Mouse (Mus musculus) gastrocnemius, postnatal 25 days (tissue): ENCODE measurements around the gene Rln3. TPM values are rescaled to one million over a fixed set of nuclear protein-coding genes. Genes with fewer than 3 reads are reported as not detected.

Source experiments
- DNase-seq: peaks from one replicate; pipeline ENCODE4 v3.0.0; 2022
- microRNA-seq, 2 experiments: library from miRNA; unstranded; fragments of <30 nt; microRNA quantifications; one replicate each; pipeline ENCODE4 v1.2.0; 2021; ENCODE audit warnings: borderline replicate concordance in 2 of 2
- total RNA-seq, 2 experiments: library from RNA; stranded (reverse); gene quantifications; 1 replicate in 1 of 2; 2 replicates in 1 of 2; pipeline ENCODE4 v1.2.3; 2021

Gene Rln3
- total RNA-seq, 2 experiments from 2014 or later: not detected

DNA sequence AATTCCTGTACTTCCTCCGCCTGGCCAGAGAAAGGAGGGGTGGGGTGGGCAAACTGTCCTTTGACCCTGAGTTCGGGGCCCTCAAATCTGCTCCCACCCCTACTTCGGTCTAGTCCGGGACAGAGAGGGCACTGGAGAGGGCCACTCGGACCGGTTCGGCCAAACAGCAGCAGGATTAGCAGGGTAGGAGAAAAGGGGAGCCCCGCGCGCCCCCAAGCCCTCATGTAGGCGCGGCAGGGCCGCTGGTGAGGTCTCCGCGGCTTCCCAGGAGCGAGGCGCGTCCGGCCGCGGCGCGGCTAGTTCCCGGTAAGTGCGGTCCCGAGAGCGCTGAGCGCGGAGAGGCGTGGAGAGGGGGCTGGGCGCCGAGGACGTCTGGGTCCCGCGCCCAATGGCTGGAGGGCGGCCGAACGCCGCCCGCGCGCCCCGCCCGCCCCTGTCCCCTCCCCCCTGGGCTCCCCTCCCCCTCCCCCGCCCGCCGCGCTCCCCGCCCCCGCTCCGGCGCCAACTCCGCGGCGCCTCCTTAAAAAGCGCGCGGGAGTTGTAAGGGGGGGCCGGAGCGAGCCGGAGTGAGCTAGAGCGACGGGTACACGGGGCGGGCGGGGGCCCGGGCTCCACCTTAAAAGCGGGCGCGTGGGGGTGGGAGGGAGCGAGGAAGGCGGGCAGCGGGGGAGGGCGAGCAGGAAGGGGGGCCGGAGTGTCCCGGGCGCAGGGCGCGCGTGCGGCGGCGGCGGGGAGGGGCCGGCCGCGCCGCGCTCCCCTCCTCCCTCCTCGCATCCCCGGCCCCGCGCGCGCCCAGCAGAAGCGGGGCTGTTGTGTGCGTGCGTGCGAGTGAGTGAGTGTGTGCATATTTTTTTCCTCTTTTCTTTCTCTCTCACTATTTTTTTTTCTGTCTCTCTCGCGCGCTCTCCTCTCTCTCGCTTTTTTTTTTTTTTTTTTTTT is 48.0 kb downstream of the Rln3 start:
- DNase-seq: peak; percentile 96

DNA sequence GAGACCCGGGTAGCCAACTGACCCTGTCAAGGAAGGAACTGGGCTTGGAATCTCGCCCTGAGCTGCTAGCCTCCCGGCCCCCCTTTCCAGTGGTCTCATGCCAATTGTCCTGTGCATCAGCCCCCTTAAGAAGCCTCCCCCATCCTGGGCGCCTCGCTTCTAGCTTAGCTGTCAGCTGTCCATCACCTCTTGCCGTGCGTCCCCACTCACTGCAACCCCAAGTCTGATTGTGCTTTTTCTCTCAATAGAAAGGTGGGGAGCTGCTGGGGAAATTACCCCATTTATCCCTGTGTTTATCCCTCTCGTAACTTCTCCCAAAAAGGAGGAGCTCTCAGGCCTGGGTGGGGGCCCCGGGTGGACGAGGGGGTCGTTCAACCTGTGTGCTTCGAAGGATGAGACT is 48.8 kb downstream of the Rln3 start:
- no peak for DNase-seq

DNA sequence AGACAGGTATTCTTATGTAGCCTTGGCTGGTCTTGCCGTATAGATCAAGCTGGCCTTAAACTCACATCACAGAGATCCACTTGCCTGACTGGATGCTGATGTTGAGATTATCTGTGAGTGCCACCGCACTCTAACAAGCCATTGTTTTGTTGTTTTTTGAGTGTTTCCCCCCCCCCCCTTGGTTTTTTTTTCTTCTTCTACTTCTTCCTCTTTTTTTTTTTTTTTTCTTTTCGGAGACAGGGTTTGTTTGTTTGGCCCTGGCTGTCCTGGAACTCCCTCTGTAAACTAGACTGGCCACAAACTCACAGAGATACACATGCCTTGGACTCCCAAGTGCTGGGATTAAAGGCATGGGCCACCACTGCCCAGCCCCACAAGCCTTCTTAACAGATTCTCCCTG is 50.8 kb downstream of the Rln3 start:
- no peak for DNase-seq

Small RNA genes lying within 50 kb of the gene (microRNA-seq; reads per million reads assigned to microRNA genes)
- 6.4 to 6.6 reads per million in 2 experiments for gene Mir1199
- 0 reads per million in 2 experiments for gene Mir709
- gene Mir8111: 4.8 to 5.9 reads per million in 2 experiments

Other genes starting within 250 kb of the Rln3 start
- gene Adgrl1, start 144.9 kb downstream of the Rln3 start, total RNA-seq: 10 to 100 TPM; 23.7 to 26.0 TPM
- gene Gm10644, start 89.8 kb downstream of the Rln3 start, total RNA-seq: under 1 TPM; 0.24 to 0.26 TPM
- gene Asf1b, start 89.5 kb downstream of the Rln3 start, total RNA-seq: under 1 TPM; 0.54 to 0.96 TPM
- 100 to 1,000 TPM; 163 to 177 TPM for gene Prkaca, start 72.0 kb downstream of the Rln3 start, total RNA-seq
- gene Samd1, start 47.3 kb downstream of the Rln3 start, total RNA-seq: 10 to 100 TPM; 15.6 to 16.7 TPM
- under 1 TPM; 0.33 to 0.35 TPM for gene 1700067K01Rik, start 43.5 kb downstream of the Rln3 start, total RNA-seq
- 1 to 10 TPM; 3.3 to 5.9 TPM for gene 2210011C24Rik, start 32.8 kb downstream of the Rln3 start, total RNA-seq
- under 1 TPM; 0.26 to 0.32 TPM for gene Palm3, start 23.5 kb downstream of the Rln3 start, total RNA-seq
- gene Il27ra, start 2.4 kb downstream of the Rln3 start, total RNA-seq: 1 to 10 TPM in 1 of 2 experiments, under 1 TPM in 1; 0.69 to 1.2 TPM
- gene Gm10643, start 20.1 kb upstream of the Rln3 start, total RNA-seq: 1 to 10 TPM; 1.3 to 1.6 TPM
- gene Rfx1, start 21.8 kb upstream of the Rln3 start, total RNA-seq: 1 to 10 TPM; 3.6 to 4.4 TPM
- 1 to 10 TPM; 3.9 to 5.3 TPM for gene Dcaf15, start 59.8 kb upstream of the Rln3 start, total RNA-seq
- gene Podnl1, start 81.0 kb upstream of the Rln3 start, total RNA-seq: not detected
- 10 to 100 TPM; 13.7 to 13.8 TPM for gene Cc2d1a, start 102.9 kb upstream of the Rln3 start, total RNA-seq
- gene 4930432K21Rik, start 103.0 kb upstream of the Rln3 start, total RNA-seq: not detected
- not detected for gene Nanos3, start 140.2 kb upstream of the Rln3 start, total RNA-seq
- gene Zswim4, start 192.1 kb upstream of the Rln3 start, total RNA-seq: 1 to 10 TPM; 6.2 to 6.3 TPM
- gene D8Ertd738e, start 204.7 kb upstream of the Rln3 start, total RNA-seq: 100 to 1,000 TPM; 174 to 185 TPM
- gene Mri1, start 212.3 kb upstream of the Rln3 start, total RNA-seq: 10 to 100 TPM; 10.1 to 16.5 TPM
- gene Ccdc130, start 225.4 kb upstream of the Rln3 start, total RNA-seq: 1 to 10 TPM; 6.8 to 7.7 TPM